Mouse (Mus musculus) kidney, embryonic 15.5 days (tissue): ENCODE measurements at regions not wholly inside any gene's neighbourhood (a gene's known extent, or its start where the extent isn't known, plus 50 kb on each side); places are given as distances from the start of the nearest gene placed in this dataset.

ENCODE experiments used
- ATAC-seq: fragments of 200-750 bp; cut with Nextera tagmentation; replicated peaks from 2 replicates; pipeline ENCODE4 v1.8.0; 2017; ENCODE audit warnings: moderate TSS enrichment; ENCODE audit not compliant: low FRiP score
- H3K27ac ChIP-seq: fragments of 300-500 bp; sonication (generic); 2 replicates; pipeline ENCODE4 v1.5.1; 2015; ENCODE audit warnings: mild to moderate bottlenecking, inconsistent platforms
- H3K27me3 ChIP-seq: fragments of 300-500 bp; sonication (generic); 2 replicates; pipeline ENCODE4 v1.6.1; 2015; ENCODE audit warnings: inconsistent platforms
- H3K36me3 ChIP-seq: fragments of 300-500 bp; sonication (generic); 2 replicates; pipeline ENCODE4 v1.6.1; 2015; ENCODE audit warnings: inconsistent platforms
- H3K4me1 ChIP-seq: fragments of 300-500 bp; sonication (generic); 2 replicates; pipeline ENCODE4 v1.6.1; 2015; ENCODE audit warnings: inconsistent platforms
- H3K4me2 ChIP-seq: fragments of 300-500 bp; sonication (generic); 2 replicates; pipeline ENCODE4 v1.6.1; 2015; ENCODE audit warnings: moderate library complexity, mild to moderate bottlenecking, inconsistent platforms
- H3K4me3 ChIP-seq: fragments of 300-500 bp; sonication (generic); replicated peaks from 2 replicates; pipeline ENCODE4 v1.5.1; 2015; ENCODE audit warnings: mild to moderate bottlenecking, inconsistent platforms
- H3K9ac ChIP-seq: fragments of 300-500 bp; sonication (generic); 2 replicates; pipeline ENCODE4 v1.6.1; 2015; ENCODE audit warnings: mild to moderate bottlenecking, inconsistent platforms
- H3K9me3 ChIP-seq: fragments of 300-500 bp; sonication (generic); replicated peaks from 2 replicates; pipeline ENCODE4 v1.6.1; 2016; ENCODE audit warnings: inconsistent platforms
- WGBS: fragments of 180-500 bp; shearing (Covaris S2); methylation state at CpG from one replicate; pipeline ENCODE4 v1.1.7; 2015; ENCODE audit warnings: mixed read lengths; 5-methylcytosine and 5-hydroxymethylcytosine counted together

DNA sequence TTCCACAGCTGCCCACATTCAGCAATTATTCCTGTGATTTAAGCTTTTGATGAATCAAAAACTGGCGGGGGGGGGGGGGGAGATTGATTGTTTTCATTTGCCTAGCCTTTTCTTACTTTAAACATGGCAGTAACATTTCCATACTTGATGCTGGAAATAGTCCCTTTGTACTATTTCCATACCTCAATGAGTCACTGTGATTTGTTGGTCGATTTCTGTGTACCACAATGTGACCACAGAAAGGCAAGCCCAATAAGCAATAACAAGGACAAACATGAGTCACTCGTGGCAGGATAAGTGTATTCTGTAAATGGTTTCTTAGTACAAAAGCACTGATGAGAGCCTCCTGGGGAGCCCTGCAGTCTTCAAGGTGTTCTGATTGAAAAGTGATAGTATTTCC, 121.8 kb upstream of the Pirt start:
- Histone ChIP-seq H3K4me3 (no peak overlapping the region), H3K9ac (no peak overlapping the region), H3K27me3 (no peaks in the 10 kb centered on the region), H3K4me1 (no peaks in the 10 kb centered on the region), H3K36me3 (no peaks in the 10 kb centered on the region), H3K4me2 (no peak overlapping the region), H3K9me3 (no peaks in the 10 kb centered on the region), H3K27ac (no peak overlapping the region)
- 61% methylated on average over 3 of the region's 3 CpGs for WGBS
- ATAC-seq: no peak

DNA sequence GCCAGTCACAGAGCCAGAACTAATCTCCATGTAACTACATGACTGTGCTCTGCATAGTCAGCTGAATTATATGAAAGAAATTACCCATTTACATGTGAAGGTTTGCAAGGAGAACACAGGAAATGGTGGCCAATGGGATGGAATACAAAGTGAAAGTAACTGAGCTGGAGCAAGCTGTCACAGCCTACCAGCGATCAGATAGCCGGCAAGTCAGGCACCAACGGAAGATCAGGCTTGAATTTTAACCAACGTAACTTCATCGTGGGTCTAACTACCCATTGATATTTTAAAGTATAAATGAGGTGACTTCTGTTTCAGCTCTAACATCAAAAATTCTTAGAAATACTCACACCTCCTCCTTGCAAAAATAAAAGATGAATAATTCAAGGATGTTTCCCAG, 104.9 kb upstream of the Pirt start:
- 83% methylated on average over 5 of the region's 5 CpGs for WGBS
- Histone ChIP-seq H3K9ac (no peak overlapping the region), H3K4me2 (no peak overlapping the region), H3K4me1 (no peaks in the 10 kb centered on the region), H3K36me3 (no peaks in the 10 kb centered on the region), H3K4me3 (no peak overlapping the region), H3K9me3 (no peaks in the 10 kb centered on the region), H3K27me3 (no peaks in the 10 kb centered on the region), H3K27ac (no peak overlapping the region)
- no peak for ATAC-seq

DNA sequence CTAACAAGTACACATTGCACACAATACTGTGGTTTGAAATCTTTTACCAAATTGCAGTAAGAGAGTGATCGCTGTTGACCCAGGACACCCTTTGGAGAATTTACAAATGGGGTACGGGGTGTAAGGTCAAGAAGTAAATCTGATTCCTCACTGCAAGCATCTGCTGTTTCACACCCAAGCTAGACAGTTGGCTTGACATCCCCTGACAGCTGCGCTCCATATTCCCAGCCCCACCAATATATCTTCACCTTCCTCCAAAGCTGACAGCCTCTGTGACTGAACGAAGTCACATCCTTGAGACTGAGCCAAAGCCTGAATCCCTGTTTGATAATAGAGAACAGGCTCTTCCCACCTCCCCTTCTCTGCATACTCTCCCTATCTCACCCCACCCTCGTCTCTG, 98.5 kb upstream of the Pirt start:
- WGBS: 50% methylated on average over 5 of the region's 5 CpGs
- ATAC-seq: no peak

DNA sequence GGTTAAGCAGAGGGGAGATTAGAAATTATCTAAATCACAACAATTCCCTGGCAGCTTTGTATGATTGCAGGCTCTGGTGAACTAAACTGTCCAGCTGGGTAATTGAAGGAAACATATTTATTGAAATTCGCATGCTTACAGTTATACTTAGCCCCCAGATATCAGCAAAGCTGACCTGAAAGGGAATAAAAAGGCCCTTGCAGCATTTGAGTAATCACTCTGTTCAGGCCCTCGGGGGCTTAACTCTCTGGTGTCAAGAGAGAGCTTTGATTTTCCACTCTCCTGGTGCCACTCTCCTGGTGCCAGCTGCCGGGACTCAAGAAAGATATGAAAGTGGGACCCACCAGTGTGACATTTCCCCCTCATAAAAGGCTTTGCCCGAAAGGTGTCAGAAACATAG, 98.0 kb upstream of the Pirt start:
- Histone ChIP-seq H3K4me1 (no peaks in the 10 kb centered on the region), H3K36me3 (no peaks in the 10 kb centered on the region), H3K4me3 (no peak overlapping the region), H3K27ac (no peak overlapping the region), H3K9me3 (no peaks in the 10 kb centered on the region), H3K9ac (no peak overlapping the region), H3K4me2 (no peak overlapping the region), H3K27me3 (no peaks in the 10 kb centered on the region)
- WGBS: 41% methylated on average over 4 of the region's 4 CpGs
- no peak for ATAC-seq

More for the DNA sequence above, 98.5 kb upstream of the Pirt start:
- Histone ChIP-seq H3K4me3 (no peak overlapping the region), H3K36me3 (no peaks in the 10 kb centered on the region), H3K27me3 (no peaks in the 10 kb centered on the region), H3K4me1 (no peaks in the 10 kb centered on the region), H3K27ac (no peak overlapping the region), H3K9me3 (no peaks in the 10 kb centered on the region), H3K9ac (no peak overlapping the region), H3K4me2 (no peak overlapping the region)

DNA sequence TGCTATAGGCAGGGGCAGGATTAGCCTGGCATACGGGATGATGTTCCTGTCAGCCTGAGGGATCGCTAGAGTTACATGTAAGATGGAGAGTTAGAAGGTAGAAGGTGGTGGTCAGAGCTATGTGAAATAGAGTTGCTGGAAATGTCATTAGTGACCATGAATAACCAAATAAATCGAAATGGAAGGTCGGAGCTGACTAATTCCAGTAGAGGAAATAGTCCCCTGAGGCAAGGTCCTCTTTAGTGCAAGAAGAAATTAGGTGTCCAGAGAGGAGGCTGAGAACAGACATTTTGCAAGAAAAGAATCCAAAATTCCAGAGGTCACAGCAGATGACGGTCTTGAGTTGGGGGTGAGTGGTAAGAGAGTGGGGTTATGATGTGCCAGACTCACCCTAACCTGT, 75.9 kb upstream of the Pirt start:
- H3K9ac ChIP-seq: no peak overlapping the region
- H3K4me1 ChIP-seq: no peaks in the 10 kb centered on the region
- no peak overlapping the region for H3K27ac ChIP-seq
- no peaks in the 10 kb centered on the region for H3K27me3 ChIP-seq
- H3K4me2 ChIP-seq: no peak overlapping the region
- 86% methylated on average over 5 of the region's 5 CpGs for WGBS
- H3K9me3 ChIP-seq: no peaks in the 10 kb centered on the region
- no peak overlapping the region for H3K4me3 ChIP-seq
- ATAC-seq: no peak
- H3K36me3 ChIP-seq: no peaks in the 10 kb centered on the region

DNA sequence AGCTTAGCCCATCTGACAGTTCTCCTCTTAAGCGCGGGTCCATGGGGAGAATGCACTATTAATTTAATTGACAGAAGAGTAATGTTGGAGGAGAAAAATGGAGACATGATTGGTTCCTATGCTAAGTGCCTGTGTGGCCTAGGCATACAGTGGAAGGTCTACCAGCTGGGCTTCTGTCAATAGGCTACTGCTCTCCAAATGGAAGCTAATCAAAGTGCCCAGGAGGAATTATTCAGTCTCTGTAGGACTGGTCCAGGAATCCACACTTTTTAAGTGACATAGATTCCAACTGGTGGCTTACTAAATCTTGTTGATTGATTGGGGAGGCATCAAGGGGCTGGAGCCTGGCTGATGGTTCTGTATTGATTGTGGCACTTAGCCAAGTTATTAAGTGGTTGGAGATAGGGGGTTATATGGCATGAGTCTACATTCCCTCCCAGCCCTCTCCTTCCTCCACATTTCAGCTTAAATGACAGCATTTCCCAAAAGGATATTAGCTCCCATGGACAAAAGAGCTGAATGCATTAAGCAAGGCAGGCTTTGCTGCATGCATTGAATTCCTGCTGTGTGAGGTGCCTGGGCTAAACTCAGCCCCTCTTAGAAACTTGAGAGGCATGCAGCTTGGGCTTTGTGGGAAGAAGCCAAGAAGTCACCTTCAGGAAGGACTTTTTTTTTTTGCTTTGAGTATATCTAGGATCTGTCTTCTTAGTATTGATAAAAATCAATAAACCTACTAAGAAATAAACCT, 75.0 kb upstream of the Pirt start:
- Histone ChIP-seq H3K9me3 (no peaks in the 10 kb centered on the region), H3K27me3 (no peaks in the 10 kb centered on the region), H3K27ac (no peak overlapping the region), H3K4me2 (no peak overlapping the region), H3K9ac (no peak overlapping the region), H3K4me1 (no peaks in the 10 kb centered on the region), H3K4me3 (no peak overlapping the region), H3K36me3 (no peaks in the 10 kb centered on the region)
- ATAC-seq: no peak
- 87% methylated on average over 2 of the region's 2 CpGs for whole genome bisulfite sequencing

DNA sequence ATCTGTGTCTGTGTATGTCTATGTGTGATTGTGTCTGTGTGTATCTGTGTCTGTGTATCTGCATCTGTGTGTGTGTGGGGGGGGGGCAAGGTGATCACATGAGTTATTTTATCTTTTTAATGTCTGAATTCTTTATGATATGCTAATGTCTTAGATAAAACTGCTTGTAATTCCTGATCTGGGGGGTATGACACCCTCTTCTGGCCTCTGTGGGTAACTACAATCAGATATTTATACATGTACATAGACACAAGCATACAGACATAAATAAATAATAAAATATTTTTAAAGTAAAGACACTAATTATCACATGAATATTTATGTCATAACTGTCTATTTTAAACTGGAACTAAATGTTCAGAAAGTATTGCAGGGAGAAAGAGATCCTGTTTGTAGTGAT, 66.5 kb upstream of the Pirt start:
- no peak for ATAC-seq
- Histone ChIP-seq H3K4me1 (no peaks in the 10 kb centered on the region), H3K4me2 (no peak overlapping the region), H3K27ac (no peak overlapping the region), H3K9ac (no peak overlapping the region), H3K4me3 (no peak overlapping the region), H3K36me3 (no peaks in the 10 kb centered on the region), H3K9me3 (no peaks in the 10 kb centered on the region), H3K27me3 (no peaks in the 10 kb centered on the region)

DNA sequence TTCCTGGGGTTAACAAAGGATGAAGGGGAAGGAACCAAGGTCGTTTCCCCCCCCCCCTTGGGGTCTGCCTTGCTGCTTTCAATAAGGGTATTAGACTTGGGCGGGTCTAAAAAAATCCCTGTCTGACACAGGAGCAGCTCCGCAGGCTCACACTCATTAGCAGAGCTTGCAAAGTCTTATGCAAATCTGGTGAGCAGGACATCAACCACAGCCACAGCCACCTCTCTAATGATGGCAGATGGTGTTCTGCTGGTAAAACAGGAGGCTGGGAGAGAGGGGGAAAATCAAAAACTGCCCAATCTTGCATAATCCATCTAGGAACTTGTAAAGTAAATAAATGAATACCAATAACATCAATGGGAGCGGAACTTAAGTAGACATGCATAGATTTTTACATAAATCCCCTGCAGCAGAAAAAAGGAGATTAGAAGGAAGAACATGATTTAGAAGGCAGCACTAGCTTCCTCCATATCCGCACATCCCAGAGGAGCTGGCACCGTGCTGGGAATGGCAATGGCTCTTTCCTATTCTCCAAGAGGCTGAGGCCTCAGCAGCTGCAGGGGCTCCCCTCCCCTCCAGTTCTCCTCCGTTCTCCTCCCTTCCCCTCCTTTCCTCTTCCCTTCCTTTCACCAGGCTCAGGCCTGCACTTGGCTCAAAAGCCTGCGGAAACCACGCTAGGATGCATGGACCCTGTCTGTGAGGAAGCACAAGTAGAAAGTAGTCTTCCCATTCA, 65.6 kb upstream of the Pirt start:
- ATAC-seq: no peak
- 53% methylated on average over 9 of the region's 9 CpGs for WGBS
- no peak overlapping the region for H3K4me2 ChIP-seq
- H3K4me3 ChIP-seq: no peak overlapping the region
- H3K4me1 ChIP-seq: no peaks in the 10 kb centered on the region
- H3K9me3 ChIP-seq: no peaks in the 10 kb centered on the region
- H3K27me3 ChIP-seq: no peaks in the 10 kb centered on the region
- H3K36me3 ChIP-seq: no peaks in the 10 kb centered on the region
- H3K27ac ChIP-seq: no peak overlapping the region
- H3K9ac ChIP-seq: no peak overlapping the region
